Mouse (Mus musculus): ENCODE measurements around the gene Xrcc4.
A peak's percentile ranks its signal among the peaks of the same experiment; 100 is the strongest.
"Not testable (repeated sequence)": the region's sequence is repeated elsewhere in the genome, so short reads cannot be mapped to it uniquely, and the experiment has no call there.

The Xrcc4 gene

DNA sequence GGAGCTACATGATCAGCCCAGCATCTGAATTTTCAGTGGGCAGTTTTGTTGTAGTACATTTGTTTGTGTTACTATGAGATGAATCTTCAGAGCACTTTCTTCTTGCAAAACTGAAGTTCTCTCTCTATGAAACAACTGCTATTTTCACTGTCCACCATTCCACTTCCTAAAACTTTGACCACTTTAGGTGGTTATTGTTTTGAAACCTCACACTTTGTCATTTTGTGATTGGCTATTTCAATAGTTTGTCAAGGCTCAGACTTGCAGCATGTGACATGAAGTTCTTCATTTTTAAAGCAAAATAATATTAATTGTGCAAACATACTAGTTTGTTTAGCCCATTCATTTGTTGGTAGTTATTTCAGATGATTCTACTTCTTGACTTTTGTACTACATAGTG is 280.4 kb downstream of the Xrcc4 start:
- no peak for DNase-seq

- DNase-seq, result no peak
Measured at GRCm38 (mm10) chr13:89801901-89802300, 287.5 kb downstream of the Xrcc4 start.

- DNase-seq, result no peak
Measured at GRCm38 (mm10) chr13:89797721-89798120, 291.7 kb downstream of the Xrcc4 start.

DNA sequence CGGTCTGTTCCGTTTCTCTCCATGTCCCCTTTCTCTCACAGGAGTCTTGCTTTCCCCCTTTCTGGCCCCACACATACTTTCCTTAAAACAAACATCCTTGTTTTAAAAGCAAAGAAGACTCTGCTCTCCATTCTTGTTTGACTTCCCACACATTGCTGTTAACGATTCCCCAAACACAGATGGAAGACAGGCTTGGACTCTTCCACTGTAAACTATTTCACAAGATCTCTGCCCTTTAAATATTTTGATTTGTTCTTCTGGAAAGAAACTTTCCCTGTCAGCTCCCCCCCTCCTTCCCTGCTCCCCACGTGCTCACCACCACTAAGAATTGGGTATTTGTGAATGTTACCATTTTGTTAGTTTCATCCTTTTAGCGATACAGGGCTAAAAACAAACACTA is 297.9 kb downstream of the Xrcc4 start:
- DNase-seq, result no peak

DNA sequence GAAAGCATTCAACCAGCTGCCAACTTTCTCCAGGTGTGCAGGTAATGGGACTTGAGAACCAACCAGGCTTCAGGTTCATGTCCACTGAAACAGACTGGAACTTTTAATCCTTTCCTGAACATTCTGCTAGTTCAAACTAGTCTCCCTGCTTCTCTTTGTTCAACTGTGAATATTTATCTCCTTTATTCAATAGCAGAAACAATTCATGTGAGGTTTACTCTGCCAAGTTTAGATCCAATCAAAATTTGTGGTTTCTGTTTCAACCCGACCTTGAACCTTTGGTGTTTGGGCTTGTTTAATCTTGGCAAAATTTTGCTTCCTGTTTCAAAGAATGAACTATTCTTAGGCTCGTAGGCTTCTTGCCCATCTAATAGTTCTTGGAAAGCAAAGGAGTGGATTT is 306.5 kb downstream of the Xrcc4 start:
- DNase-seq, result no peak

- no peak for DNase-seq
Measured at GRCm38 (mm10) chr13:89780276-89780675, 309.1 kb downstream of the Xrcc4 start.

DNA sequence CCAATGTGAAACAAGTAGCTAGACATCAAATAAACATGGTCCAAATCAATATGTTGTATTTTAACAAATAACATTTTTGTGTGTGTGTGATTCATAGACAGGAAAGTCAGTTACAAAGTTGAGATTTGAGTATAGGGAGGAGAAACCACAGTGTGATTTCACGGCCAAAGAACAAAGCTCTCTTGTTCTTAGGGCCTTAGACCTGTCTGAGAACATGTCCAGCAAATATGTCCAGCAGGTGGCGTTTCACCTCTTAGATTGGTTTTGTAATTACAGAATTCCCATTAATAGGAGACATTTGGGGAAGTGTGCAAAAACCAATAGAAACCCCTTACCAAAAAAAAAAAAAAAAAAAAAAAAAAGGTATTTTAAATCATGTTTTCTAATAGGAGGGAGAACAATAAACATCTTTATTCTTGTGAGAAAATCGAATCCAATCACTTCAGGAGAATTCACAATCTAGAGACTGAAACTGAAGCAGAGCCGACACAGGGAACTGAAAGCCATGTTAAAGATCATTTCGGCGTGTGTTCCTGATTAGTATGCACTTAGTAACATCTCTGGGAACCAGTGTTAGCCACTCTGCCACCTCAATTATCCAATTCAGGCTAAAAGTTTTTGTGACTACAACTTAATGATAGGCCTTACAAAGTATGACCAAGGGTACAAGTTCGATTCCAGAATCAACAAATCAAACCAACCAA is 310.0 kb downstream of the Xrcc4 start:
- peak; percentile 59 for DNase-seq

- no peak for DNase-seq
Measured at GRCm38 (mm10) chr13:89777764-89778163, 311.6 kb downstream of the Xrcc4 start.

DNA sequence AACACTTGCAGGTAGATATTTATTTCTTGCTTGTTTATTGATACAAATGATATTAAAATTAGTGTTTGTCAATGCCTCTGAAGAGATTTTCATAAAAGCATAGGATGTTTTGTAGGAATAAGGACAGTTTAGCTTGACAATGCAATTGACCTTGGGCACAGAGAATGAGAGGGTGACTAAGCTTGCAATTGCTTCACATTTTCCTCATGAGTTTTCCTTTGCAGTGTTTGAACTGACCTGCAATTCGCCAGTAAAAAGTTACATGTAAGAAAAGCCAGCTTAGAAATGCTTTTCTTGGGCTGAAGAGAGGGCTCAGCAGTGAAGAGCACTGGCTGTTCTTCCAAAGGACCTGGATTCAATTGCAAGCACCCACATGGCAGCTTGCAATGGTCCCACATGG is 312.3 kb downstream of the Xrcc4 start:
- DNase-seq, result no peak

DNA sequence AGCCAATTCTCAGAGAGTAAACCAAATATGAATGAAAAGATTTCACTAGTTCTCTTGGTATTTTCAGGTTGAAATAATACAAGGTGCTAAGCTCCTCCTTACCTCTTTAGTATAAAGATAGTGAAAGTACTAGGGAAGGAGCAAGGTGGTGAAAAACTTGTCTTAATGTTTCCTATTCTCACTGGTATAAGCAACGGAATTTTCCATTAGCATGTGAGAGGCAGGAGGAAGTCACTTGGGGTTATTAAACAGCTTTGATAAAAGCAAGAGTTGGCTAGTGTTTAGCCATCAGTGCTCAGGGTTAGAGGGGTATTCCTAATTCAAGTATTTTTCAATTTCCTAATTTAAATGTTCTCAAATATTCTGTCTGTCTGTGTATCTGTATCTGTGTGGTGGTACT is 322.9 kb downstream of the Xrcc4 start:
- DNase-seq, result no peak

- DNase-seq, result no peak
Measured at GRCm38 (mm10) chr13:89765966-89766365, 323.4 kb downstream of the Xrcc4 start.

DNA sequence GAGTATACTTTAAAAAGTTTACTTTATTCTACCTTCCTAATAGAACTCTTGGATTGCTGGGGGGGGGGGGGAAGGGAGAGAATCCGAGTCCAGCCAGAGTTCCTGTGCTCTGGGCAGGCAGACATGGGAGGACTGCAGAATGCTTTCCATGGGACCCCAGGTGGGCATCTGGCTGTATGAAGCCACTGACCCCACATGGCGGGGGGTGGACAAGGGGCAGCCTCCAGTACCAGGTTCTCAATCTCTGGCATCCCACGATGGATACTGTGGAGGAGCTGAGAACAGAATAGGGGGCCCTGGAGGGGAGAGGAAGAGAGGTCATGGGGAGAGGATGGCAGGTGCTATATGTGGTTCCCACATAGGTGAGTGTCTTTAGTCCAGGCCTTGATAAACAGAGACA is 327.1 kb downstream of the Xrcc4 start:
- DNase-seq, result no peak

DNA sequence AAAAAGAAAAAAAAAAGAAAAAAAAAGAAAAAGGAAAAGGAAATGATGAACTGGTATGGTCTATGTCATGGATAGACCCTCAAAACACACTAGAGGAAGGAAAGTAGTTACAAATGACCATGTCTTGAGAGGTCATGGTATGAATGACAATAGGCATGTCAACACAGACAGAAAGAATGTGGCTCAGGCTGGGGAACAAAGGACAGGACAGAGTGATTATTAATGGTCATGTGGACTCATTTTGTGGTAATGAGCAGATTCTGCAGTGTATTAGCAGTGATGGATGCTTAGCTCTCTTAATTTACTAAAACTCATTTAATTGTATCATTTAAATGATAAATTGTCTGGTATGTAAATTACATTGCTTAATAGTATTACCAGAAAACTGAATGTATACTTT is 333.1 kb downstream of the Xrcc4 start:
- no peak for DNase-seq

GRCm38 (mm10) chr13:89750562-89750961 is 338.8 kb downstream of the Xrcc4 start:
- not testable (repeated sequence) for DNase-seq

DNA sequence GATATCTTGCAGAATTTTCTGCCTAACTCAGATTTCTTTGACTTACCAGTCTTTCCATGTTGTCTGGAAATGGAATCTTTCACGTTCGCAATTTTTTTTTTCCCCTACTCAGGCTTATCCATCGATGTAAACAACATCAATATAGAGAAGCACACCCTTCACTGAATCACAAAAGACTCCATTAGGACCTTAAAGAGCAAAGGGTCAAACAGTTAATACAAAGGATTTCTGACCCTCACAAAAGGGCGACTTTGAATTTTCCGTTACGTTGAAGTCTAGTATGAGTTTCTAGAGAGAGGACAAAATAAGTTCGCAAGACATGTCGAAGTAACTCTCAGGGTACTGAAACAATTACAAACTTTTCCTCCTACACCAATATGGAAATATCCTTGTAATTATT is 346.2 kb downstream of the Xrcc4 start:
- no peak for DNase-seq

- no peak for DNase-seq
Measured at GRCm38 (mm10) chr13:89742686-89743200, 346.7 kb downstream of the Xrcc4 start.

DNA sequence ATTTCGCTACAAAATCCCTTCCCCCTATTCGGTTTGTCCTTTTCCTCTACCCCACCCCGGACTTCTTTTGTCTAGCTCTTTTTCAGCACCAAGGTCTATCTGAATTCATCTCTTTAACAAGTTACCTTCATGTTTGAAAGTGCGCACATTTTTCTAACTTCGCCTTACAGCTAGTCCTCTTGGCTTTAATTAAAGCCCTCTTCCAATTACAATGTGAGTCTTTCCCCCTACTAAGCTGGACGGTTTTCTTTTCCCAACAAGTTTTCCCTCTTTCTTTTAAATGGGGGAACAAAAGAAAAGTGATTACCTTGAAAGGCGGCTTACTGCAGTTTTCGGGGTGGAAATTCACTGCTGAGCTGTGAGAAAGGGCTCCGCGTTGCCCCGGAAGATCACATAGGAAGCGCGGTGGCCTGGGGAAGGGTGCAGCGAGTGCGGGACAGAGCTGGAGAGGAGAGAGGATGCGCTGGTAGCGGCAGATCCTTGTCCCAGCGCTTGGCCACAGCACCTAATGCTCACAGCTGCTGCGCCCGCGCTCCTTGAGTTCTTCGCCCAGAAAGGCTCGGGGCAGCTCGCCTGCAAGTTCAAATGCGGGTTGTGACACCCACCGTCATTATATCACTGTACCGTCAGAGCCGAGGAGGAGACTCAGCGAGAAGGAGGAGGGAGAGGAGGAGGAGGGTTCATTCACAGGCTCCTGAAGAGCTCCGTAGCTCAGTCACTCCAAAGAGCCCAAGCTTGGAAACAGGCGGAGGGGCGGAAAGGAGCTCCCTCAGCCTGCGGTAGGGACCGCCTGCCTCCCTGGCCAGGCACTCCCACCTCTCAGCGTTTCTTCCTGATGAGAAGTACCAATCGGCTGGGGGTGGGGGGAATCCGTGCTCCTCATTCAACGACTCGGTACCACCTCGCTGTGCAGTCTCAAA is 347.4 kb downstream of the Xrcc4 start, which contains the start of gene Vcan:
Gene Vcan (minus strand): TSS at position 744 of the 920 bp plus-strand sequence.
- peak; percentile 26 for DNase-seq

DNA sequence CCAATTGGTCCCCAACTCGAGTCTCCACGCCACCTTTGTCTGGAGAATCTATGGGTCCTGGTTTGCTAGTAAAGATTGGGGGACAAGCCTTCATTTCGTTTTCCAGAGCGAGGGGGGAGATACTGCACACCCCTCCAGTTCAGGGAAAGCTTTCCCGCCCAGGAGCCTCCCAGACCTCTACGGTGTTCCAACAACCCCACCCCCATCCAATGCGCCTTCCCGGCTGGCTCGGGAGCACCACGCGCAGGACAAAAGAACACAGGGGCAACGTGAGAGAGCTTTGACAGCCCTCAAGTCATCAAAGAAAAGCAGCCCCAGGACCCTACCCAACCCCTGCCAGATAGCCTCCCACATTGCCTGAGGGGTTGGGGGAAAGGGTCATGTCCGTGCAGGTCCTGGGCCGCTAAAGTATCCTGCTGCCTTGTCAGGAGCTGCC is 348.3 kb downstream of the Xrcc4 start:
- DNase-seq, result peak; percentile 23

GRCm38 (mm10) chr13:89740243-89741115 is 348.9 kb downstream of the Xrcc4 start:
- DNase-seq, result peak; percentile 69

- DNase-seq, result peak; percentile 10
Measured at GRCm38 (mm10) chr13:89739696-89740242, 349.6 kb downstream of the Xrcc4 start.

- DNase-seq, result peak; percentile 64
Measured at GRCm38 (mm10) chr13:89738776-89739695, 350.4 kb downstream of the Xrcc4 start.
